Mouse (Mus musculus): Measurements from ENCODE around the gene Cpsf4l.

Gene Cpsf4l

DNA sequence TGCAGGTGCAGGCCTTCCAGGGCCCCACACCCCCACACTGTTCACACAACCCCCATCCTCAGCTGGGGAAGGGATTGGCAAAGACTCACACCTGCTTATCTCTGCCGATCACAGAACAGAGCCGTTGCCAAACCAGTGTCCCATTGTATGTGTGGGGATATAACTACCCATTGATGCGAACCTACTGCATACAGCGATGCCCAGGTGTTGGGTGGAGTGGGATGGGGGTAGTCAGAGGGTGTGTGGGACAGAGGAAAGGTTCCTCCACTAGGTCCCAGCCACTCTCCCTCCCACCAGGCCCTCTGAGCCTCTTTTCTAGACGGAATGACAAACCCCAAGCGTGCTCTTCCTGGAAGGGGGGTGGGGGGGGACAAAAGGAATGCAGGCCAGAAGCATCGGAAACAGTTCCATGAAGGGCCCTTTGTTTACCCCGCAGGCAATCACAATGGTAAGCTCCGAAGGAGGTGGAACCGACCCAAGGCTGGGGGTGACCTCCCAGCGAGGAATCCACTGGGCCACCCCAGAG, at the start of gene Cpsf4l:
Cpsf4l (minus strand) TSS at position 287 of the 526 bp plus-strand sequence.
- DNase-seq (ENCODE audit: low spot score) = peak; percentile 76

DNA sequence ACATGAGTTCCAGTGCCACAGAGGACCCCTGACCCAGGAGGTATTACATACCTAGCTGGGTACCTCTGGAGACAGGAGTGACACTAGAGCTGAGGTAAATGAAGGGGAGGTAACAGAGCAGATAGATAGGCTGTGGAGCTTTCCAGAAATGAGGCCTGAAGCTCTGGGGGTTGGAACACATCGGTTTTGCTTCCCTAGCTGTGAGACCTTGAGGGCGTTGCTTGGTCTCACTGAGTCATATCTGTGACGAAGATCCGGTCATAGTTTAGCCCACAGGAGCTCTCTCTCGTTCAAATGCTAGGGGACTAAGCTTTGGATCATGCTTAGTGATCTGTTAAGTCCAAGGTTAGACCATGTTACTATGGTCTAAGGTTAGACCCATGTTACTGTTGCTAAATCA, 49.0 kb upstream of the Cpsf4l start:
- no peak for DNase-seq (ENCODE audit: low spot score)

DNA sequence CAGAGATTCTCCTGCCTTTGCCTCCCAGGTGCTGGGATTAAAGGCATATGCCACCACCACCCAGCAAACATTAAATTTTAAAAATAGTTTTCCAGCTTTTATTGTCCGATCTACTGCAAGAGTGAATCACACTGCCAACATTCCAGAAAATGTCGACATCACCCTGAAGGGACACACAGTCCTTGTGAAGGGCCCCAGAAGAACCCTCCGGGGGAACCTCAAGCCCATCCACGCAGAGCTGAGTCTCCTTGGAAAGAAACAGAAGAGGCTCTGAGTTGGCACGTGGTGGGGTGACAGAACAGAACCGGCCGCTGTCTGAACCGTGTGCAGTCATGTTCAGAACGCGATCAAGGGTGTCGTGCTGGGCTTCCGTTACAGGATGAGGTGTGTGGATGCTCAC, 46.8 kb upstream of the Cpsf4l start:
- no peak for DNase-seq (ENCODE audit: low spot score)

DNA sequence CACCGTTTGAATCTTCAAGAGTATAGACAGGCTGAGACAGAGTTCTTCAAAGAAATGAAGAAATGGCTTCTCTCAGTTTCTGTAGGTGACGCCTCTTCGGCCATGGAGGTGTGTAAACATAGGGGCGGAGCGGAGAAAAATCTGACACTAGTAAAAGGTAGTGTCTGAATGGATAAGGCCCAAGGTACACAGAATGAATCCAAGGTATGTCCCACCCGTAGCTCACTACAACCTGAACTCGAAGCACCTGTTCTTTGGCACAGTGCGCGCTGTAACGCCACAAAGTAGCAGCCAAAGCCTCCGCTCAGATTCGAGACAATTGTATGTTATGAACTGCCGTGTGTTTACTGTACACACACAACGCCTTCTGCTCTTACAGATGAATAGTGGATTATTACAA, 46.1 kb upstream of the Cpsf4l start:
- DNase-seq (ENCODE audit: low spot score) = no peak

DNA sequence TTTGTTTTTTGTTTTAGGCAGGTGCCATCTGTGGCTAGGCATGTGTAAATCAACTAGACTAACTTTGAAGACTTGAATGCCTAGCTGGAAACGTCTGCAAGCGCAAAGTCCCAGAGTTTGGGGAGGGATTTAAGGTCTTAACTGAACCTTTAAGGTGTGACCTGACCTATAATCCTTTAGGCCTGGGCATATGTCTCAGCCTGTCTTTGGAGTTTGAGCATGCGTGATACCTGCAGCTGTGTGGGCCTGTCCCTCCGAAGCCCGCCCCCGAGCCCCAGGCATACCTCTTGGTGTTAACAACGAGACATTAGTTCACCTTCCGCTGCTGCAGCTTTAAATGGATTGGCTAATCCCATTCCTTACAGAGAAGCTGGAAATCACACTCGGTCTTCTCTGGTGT, 45.0 kb upstream of the Cpsf4l start:
- DNase-seq (ENCODE audit: low spot score) = no peak

DNA sequence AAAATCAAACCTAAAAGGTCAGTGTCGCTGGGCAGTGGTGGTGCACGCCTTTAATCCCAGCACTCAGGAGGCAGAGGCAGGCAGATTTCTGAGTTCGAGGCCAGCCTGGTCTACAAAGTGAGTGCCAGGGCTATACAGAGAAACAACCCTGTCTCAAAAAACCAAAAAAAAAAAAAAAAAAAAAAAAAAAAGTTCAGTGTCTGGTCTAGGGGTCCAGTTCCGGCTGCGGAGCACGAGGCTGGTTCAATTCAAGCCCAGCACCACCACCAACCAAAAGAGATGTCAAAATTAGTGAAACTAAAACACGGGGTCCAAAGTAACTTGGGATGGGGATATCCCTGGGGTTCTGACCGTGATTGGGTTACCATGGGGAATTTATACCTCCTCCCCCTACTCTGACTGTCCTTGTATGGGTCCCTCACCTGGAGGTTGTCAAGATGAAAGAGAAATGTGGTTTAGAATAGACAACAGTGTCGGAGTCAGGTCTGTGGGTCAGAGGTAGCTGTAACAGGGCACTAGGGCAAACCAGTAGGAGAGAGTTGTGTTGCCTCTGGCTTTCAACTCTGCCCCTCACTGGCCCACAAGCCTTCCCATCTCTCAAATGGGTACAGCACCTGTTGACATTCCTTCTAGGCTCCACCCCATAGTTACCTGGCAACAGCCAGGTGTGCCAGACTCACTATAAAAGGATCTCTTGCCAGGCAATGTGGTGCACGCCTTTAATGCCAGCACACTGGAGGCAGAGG, 43.0 kb upstream of the Cpsf4l start:
- no peak for DNase-seq (ENCODE audit: low spot score)

DNA sequence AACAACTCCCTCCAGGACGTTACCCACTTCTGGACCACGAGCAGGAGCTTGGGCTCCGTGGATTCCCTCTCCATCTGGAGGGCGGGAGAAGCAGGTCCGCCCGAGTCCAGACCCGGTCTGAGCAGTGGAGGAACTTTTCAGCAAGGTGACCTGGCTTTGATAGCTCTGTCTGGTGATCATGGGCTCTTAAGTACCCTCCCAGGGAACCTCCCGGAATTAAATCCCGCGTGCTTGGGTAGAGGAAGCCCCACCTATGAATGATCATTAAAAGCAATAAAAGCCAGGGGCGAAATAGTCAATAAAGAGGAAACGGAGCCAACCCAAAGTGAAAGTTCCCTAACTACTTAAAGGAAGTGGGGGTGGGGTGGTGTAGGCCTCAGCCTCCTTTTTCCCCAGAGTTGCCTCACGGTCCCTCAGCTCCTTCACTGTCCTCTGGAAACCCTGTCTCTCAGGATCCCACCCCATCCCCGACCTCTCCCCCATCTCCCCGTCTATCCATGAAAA, 42.4 kb upstream of the Cpsf4l start:
- peak; percentile 51 for DNase-seq (ENCODE audit: low spot score)

DNA sequence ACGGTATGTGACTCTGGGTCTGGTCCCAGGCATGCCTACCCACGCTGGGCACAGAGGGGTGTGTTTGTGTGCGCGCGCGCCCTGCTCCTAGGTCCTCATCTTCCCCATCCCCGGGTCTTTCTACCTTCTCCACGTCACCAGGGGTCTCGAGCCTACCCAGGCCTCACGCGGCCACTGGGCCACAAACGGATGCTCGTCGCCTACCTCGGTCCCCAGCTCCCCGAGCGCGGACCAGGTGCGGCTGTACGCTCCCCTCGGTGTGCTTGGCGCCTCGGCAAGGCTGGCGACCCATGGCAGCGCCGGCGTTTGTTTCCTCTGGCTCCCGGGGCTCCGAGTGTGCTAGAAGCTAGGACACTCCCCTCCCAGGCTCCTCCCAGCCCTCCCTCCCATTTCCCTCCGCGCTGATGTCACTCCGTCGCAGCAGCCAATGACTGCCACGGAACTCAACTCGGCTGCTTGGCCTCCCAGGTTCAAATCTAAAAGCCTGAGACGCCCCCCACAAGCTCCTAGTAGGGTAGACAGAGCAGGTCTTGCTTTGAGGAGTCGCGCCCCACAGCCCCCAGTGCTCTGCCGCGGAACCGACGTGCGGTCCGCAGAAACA, 41.8 kb upstream of the Cpsf4l start, which contains the start of gene Cdc42ep4:
Cdc42ep4 (minus strand) TSS at position 398 of the 601 bp plus-strand sequence.
- peak; percentile 97 for DNase-seq (ENCODE audit: low spot score)

DNA sequence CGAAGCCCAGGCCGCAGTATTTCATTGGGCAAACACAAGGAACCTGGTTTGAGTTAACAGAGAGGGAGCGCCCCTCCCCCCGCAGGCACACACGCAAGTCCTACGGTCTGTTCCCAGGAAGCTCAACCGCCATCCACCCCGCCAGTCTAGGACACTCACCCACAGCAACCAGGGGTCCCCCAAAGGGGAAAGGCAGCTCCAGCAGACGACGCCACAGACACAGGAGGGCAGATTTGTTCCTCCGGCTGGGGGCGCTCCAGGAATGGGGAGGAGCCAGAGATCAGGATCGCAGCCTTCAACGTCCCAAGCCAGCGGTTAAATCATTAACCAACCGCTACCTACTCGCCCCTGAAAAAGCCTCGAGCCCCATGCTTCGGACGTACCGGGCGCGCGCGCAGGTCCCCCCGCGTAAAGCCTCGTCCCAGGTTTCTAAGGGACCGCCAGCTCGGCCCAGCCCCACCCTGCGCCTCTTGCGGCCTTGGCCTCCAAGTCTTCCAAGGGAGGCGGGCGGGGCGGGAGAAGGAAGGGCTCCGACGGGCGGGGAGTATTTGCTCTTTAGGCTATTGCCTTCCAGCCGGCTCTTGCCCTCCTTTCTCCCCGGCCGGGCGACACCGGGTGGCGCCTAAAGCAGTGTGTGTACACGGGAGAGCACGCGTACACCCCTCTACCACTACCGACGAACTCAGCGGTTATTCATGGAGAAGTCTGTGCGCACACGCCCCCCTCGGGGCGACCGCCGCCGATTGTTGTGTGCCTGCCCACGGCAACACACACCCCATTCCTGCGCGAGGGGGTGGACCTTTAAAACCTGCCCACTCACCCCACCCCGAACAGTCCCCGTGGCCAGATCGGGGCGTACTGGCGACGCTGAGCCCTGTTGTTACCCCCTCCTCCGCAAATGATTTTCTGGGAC, 41.0 kb upstream of the Cpsf4l start:
- peak; percentile 87 for DNase-seq (ENCODE audit: low spot score)

DNA sequence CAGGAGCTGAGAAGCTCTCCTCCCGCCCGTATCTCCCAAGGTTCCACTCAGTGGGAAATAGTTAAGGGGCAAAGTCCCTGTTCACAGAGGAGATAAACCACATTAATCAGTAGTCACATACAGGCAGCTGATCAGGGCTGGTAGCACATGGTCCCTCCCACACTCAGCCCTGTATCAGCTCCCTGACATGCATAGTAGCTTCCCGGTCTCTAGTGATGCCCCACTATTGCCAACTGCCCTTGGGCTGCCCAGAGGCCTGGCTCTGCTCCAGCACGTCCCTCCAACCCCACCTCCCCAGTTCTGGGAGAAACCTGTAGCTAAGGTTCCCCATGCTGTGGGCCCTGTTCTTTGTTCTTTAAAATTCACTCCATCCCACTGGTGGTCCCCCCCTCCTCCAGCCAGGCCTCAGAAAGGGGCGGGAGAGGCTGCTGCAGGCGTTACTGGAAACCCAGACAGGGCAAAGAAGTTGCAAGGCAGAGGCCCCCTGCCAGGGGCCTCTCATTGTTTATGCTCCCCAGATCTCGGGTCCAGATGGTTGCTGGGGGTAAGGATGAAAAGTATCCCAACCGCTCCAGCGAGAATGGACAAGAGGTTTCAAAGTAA, 40.0 kb upstream of the Cpsf4l start:
- peak; percentile 75 for DNase-seq (ENCODE audit: low spot score)

DNA sequence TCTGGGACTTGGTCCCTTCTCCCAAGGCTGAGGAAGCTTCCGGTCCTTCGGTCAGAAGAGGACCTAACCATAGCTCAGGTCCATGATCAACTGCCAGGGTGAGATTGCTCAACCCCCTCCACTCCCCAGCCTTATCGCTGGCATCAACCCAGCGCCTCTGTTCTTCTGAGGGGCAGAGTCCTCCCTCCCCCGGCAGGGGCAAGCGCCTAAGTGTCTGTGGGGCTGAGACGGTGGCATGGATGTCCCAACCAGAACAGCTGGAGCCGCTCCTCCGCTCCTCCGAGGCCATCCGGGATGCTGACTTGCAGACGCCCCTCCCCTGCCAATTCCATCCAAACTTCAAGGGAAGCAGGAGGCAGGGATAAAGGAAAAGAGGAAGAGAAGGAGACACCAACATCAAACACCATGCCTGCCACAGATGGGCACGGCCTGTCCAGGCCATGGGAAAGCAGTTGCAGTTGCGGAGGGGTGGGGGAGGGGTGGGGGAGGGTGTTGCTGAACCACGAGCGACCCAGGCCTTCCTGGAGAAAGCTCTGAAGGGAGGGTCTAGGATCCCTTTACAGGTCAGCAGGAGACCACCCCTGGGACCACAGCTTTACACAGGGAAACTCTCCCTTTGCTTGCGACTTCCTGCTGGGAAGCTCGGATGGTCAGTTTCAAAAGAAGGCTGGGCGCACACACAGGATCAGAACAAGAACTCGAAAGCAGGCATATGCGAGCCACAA, 39.1 kb upstream of the Cpsf4l start:
- DNase-seq (ENCODE audit: low spot score) = peak; percentile 68

DNA sequence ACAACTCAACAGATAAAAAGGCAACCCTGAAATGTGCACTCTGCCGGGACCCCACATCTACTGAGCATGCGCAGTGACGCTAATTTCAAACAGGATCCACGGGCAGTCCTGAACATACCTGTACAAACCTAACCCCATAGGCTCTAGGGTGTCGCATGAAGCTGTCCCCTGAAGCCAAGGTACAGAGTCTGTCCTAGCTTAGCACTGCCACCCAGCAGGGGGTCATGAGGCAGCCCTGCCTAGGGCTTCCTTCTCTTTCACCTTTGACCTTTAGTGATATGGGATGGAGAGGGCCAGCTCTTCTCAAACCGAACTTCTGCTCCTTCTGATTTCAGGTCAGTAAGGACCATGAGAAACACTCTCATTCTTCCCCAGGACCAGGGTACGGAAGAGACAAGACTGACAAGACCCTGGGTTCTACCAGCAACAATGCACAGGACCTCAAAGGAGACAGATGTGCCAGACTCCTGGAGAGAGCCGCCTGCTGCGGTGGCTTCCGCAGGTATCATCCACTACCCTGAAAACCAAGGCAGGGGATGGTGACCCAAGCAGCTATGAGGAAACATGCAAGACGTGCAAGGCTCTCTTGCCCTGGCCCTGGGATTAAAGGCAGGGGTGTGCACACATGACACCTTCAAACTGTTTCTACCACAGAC, 38.0 kb upstream of the Cpsf4l start:
- no peak for DNase-seq (ENCODE audit: low spot score)

DNA sequence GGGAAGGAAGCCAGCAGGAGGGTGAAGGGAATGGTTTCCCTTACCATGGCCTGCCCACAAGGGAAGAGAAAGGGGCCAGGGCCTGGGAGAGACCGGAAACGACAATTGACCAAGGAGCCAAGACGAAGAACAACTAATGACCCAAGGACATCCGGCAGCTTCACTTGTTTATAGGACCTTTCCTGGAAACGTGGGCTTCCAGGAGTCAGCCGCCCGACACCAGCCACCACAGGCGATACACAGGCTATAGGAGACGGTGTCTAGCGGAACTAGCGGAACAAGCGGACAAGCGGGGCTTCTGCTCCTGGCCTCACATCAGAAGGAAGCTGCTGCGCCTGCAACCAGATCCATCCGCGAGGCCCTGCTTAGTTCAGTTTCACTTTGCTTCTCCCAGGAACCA, 37.2 kb upstream of the Cpsf4l start:
- DNase-seq (ENCODE audit: low spot score) = peak; percentile 69

DNA sequence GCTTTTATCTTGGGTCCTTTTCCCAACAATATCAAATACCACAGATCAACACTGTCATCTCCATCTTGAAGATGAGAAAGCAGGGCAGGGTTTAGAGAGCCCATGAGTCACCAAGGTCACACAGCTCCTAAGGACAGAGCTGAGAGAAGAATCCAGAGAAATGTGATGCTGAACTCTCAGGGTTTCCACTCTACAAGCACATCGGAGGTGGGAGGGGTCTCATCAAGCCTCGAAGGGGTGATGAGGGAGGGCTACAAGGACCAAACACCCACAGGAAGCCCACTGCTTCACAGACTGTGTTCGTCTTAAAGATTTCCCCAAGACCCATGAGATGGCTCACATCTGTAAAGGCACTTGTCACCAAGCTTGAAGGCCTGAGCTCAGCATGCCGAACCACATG, 36.1 kb upstream of the Cpsf4l start:
- no peak for DNase-seq (ENCODE audit: low spot score)

DNA sequence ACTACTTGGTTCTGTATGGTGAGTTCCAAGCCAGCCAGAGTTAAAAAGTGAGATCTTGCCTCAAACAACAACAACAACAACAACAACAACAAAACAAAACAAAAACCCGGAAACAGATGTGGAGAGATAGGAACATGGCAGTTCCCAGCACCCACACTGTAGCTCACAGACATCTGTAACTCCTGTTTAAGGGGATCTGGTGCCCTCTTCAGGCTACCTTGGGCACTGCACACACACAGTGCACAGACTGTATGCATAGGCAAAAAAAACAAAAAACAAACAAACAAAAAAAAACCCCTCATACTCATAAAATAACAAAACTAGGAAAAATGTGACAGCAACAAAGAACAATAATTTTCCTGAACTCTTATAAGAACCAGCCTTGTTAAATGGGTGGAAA, 33.2 kb upstream of the Cpsf4l start:
- no peak for DNase-seq (ENCODE audit: low spot score)

DNA sequence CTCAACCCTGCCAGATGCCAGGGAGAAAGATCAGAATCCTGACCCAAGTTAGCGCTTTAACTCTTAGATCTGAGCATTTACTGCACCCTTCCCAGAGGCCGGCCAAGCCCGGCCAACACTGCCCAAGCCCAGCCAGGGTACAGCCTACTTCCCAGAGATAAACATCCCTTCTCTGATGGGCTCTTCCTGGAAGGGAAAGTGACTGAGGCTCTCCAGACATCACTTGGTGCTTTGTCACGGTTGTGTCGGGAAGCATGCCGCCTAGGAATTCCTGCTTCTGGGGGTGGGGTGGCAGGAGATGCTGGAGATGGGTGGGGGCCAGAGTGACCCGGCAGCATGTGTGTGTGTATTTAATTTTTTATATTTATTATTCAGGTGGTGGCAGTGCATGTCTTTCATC, 30.3 kb upstream of the Cpsf4l start:
- DNase-seq (ENCODE audit: low spot score) = no peak

DNA sequence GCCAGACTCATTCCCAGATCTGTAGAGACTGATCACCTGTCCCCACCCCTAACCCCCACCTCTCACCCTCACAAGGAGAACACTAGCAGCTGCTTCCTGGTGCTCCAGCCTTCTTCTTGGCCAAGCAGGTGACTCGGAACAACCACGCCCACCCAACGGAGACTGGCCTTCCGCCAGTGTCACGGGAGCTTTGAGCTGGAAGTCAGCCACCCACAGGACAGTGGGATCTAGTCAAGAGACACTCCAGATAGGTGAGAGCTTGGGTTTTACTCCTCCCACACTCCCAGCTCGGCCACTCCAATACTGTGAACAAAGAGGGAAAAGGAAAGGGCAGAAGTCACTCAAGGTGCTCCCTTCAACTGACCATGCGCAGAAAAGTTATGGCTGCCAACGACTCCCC, 29.4 kb upstream of the Cpsf4l start:
- no peak for DNase-seq (ENCODE audit: low spot score)

DNA sequence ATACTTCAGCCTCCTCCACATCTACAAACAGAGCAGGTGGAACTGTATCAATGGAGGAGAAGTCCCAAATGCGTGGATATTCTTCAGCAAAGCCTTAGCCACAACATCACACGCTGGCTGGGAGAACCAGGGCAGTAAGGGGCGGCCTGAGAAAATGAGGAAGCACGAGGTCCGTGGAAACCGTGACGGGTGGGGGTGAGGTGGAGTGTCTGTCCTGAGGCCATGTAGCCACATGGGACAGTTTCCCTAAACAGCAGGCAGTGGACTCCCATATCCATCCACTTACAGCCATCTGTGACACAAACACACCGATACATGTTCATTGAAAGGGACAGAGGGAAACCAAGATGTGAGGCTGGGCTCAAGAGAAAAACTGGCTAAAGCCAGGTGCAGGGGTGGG, 28.1 kb upstream of the Cpsf4l start:
- DNase-seq (ENCODE audit: low spot score) = no peak

DNA sequence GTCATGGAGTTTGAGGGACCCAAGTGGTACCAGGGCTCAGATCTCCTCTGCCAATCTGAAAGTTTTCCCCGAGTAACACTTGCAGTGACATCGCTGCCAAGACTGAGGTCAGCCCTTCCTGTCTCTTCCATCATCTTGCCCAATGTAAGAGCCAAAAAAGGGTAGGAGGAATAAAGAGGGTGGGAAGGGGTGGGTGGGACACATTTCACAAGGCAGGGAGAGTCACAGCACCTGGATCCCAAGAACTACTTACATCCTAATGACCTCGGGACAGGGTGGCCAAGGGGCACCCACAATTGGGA, 27.7 kb upstream of the Cpsf4l start:
- no peak for DNase-seq (ENCODE audit: low spot score)

DNA sequence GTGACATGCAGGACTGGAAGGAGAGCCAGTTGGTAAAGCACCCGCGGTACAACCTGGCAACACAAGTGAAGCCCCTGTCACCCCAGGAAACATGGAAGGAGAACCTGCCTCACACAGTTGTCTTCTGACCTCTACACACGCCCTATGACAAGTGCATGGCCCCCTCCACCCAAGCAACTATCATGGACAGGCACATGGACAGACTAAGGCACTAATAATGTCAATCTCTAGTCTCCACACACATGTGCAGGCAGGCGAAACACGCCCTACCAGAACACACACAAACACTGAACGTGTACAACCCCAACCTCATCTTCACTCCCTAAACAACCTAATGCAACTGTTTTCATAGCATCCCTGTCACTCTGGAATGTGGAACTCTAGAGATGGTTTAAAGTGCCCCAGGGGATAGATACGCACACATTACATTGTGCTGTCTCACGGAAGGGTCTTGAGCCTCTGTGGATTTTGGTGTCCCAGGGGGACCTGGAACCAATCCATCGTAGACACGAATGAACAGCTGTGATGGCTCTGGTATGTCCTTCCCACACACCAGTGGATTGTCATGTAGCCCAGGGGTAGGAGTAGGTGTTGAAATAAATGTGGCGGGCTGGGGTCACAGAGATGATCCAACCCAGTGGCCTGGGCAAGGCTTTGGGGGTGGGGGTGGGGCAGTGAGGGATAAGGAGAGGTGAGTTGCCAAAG, 27.2 kb upstream of the Cpsf4l start:
- DNase-seq (ENCODE audit: low spot score) = no peak

All from embryo, embryonic 10.5 days (tissue).